Mouse (Mus musculus) hindbrain, embryonic 10.5 days (tissue): ENCODE measurements at regions not wholly inside any gene's neighbourhood (a gene's known extent, or its start where the extent isn't known, plus 50 kb on each side); places are given as distances from the start of the nearest gene placed in this dataset.
"Not testable (repeated sequence)": the region's sequence is repeated elsewhere in the genome, so short reads cannot be mapped to it uniquely, and the experiment has no call there.

ENCODE experiments used
- DNase-seq: peaks from one replicate; pipeline ENCODE4 v3.0.0-alpha.2; 2017; ENCODE audit warnings: low spot score
- H3K27ac ChIP-seq: fragments of 300-500 bp; sonication (generic); 2 replicates; pipeline ENCODE4 v1.5.1; 2016; ENCODE audit warnings: mild to moderate bottlenecking, moderate library complexity
- H3K27me3 ChIP-seq: fragments of 300-500 bp; sonication (generic); 2 replicates; pipeline ENCODE4 v1.6.1; 2016; ENCODE audit warnings: mild to moderate bottlenecking; ENCODE audit not compliant: poor library complexity, insufficient read depth, severe bottlenecking
- H3K36me3 ChIP-seq: fragments of 300-500 bp; sonication (generic); 2 replicates; pipeline ENCODE4 v1.6.1; 2016; ENCODE audit warnings: mild to moderate bottlenecking, moderate library complexity
- H3K4me1 ChIP-seq: fragments of 300-500 bp; sonication (generic); replicated peaks from 2 replicates; pipeline ENCODE4 v1.6.1; 2016; ENCODE audit warnings: mild to moderate bottlenecking
- H3K4me3 ChIP-seq: fragments of 300-500 bp; sonication (generic); 2 replicates; pipeline ENCODE4 v1.5.1; 2016; ENCODE audit warnings: mild to moderate bottlenecking, moderate library complexity
- H3K9me3 ChIP-seq: fragments of 300-500 bp; sonication (generic); 2 replicates; pipeline ENCODE4 v1.6.1; 2016; ENCODE audit warnings: mild to moderate bottlenecking, moderate library complexity
- WGBS: fragments of 180-500 bp; shearing (Covaris S2); methylation state at CpG from one replicate; pipeline ENCODE4 v1.1.7; 2016; 5-methylcytosine and 5-hydroxymethylcytosine counted together

DNA sequence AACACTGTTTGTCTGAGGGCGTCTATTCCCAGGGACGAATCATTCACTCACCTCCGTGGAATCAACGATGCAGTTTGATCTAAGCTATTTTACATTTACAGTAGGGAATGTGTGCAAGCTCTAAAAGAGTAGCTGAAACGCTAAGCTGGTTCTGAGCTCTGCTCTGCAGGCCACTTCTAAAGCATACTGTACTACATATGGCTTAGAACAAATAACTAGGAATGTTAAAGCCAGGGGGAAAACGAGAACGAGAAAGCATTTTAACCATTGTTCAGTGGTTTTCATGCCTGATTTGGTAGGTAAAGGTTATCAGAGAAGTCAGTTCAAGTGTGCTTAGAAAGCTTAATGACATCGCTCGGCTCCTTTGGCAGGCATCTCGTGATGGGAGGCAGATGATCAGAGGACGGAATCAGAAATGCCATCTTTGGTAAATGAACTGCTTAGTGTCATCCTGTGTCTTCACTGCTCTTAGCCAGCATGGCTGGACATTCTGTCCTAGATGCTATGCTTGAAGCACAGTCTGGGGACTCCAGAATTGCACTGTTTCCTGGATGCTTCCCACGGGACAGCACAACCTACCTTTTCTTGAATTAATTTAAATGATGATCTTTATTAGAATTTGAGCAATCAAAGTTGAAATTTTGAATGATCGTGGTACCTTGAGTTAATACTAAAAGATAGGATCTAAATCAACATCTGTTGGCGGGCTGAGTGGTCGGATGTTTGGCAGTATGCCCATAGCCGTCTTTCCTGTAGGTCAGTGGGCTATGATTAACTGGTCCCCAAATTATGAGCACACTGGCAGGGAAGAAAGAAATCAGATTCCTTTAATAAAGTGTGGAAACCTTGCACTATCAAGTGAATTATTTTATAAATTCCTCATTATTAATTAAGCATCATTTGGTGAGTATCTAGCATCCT lies 495.2 kb downstream of the Hace1 start:
- no peak overlapping the region for H3K4me3 ChIP-seq
- DNase-seq = no peak
- H3K36me3 ChIP-seq = no peaks in the 10 kb centered on the region
- H3K27me3 ChIP-seq = no peaks in the 10 kb centered on the region
- WGBS = 83% methylated on average over 16 of the region's 16 CpGs
- peak overlapping the region; percentile 12; the same call in 1 of the 2 replicates for H3K27ac ChIP-seq
- H3K9me3 ChIP-seq = no peaks in the 10 kb centered on the region
- H3K4me1 ChIP-seq = peaks cover 31% of the 10 kb centered on the region

DNA sequence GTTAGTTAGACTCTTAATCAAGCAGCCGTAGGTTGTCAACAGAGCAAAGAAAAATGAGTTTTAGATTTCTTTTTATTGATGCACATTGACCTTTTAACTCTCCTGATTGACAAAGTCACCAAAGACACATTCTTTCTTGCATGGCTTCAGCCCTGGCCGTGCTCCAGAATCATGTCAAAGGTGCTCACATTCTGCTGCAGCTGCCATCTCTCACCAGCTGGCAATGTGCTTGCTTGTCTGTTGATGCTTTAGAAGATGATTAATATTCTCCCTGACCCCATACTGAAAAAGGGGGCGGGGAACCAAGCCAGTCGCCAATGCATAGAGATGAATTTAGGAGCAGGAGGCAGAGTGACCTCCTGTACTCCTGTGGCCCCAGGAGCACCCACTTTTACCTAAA lies 510.1 kb downstream of the Hace1 start:
- Histone ChIP-seq H3K4me3 (no peak overlapping the region), H3K36me3 (no peaks in the 10 kb centered on the region), H3K27me3 (no peaks in the 10 kb centered on the region), H3K27ac (no peak overlapping the region), H3K4me1 (0 out of 2 replicates have a peak, but pooled peaks cover 8% of the 10 kb centered on the region), H3K9me3 (no peaks in the 10 kb centered on the region)
- peak; percentile 58 for DNase-seq
- WGBS = 42% methylated on average over 4 of the region's 4 CpGs

- H3K9me3 ChIP-seq = no peaks in the 10 kb centered on the region
- DNase-seq = no peak
- no peak overlapping the region for H3K27ac ChIP-seq
- no peaks in the 10 kb centered on the region for H3K36me3 ChIP-seq
- no peaks in the 10 kb centered on the region for H3K4me1 ChIP-seq
- no peak overlapping the region for H3K4me3 ChIP-seq
- H3K27me3 ChIP-seq = no peaks in the 10 kb centered on the region
Measured at GRCm38 (mm10) chr10:46100837-46101236, 523.2 kb downstream of the Hace1 start.

- Histone ChIP-seq H3K27ac (no peak overlapping the region), H3K36me3 (no peaks in the 10 kb centered on the region), H3K27me3 (no peaks in the 10 kb centered on the region), H3K4me3 (no peak overlapping the region), H3K4me1 (no peaks in the 10 kb centered on the region), H3K9me3 (no peaks in the 10 kb centered on the region)
- WGBS = 68% methylated on average over 4 of the region's 4 CpGs
- DNase-seq = no peak
Measured at GRCm38 (mm10) chr10:46108810-46109209, 531.2 kb downstream of the Hace1 start.

DNA sequence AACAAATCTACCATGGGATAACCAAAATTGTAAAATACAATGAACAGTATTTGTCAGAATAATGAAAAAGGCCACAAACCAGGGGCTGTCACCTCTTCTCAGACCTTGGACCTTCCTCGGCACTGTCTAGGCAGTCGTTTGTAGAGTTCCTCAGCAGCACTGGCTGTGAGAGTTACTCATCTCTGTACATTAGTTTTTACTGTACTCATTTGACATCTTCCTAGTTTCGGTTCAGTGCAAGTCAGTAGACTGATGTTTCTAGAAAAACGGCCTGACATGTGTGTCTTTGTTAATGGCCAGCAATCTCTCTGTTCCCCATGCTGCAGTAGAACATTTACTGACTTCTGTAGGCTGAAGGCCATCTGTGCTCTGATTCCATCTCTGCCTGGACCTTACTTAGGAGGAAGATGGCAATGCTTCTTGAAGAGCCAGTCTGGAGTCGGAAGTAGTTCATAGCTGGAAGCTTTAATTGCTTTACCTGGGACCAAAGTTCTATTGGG lies 537.1 kb downstream of the Hace1 start:
- no peaks in the 10 kb centered on the region for H3K36me3 ChIP-seq
- WGBS = 89% methylated on average over 5 of the region's 5 CpGs
- no peak overlapping the region for H3K4me3 ChIP-seq
- H3K9me3 ChIP-seq = no peaks in the 10 kb centered on the region
- H3K27ac ChIP-seq = no peak overlapping the region
- DNase-seq = no peak
- H3K4me1 ChIP-seq = no peaks in the 10 kb centered on the region
- no peaks in the 10 kb centered on the region for H3K27me3 ChIP-seq

DNA sequence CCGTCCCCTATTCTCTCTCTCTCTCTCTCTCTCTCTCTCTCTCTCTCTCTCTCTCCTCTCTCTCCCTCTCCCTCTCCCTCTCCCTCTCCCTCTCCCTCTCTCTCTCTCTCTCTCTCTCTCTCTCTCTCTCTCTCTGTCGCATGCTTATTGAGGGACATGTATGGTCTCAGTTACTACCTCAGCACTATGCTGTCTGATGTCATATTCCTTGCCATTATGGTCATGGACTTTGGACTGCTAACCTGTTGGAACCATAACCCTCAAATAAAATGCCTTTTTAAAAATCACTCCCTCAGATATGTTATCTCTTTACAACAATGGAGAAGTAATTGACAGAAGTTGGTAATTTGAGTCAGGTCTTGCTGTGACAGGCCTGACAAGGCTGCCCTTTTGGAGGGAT lies 544.8 kb downstream of the Hace1 start:
- H3K4me3 ChIP-seq, H3K36me3 ChIP-seq, H3K9me3 ChIP-seq, H3K4me1 ChIP-seq, H3K27me3 ChIP-seq, H3K27ac ChIP-seq, DNase-seq: not testable (repeated sequence)
- 89% methylated on average over 2 of the region's 2 CpGs for WGBS

- H3K4me3 ChIP-seq = no peak overlapping the region
- DNase-seq = no peak
- H3K36me3 ChIP-seq = no peaks in the 10 kb centered on the region
- H3K27ac ChIP-seq = no peak overlapping the region
- H3K4me1 ChIP-seq = no peaks in the 10 kb centered on the region
- H3K27me3 ChIP-seq = no peaks in the 10 kb centered on the region
- no peaks in the 10 kb centered on the region for H3K9me3 ChIP-seq
Measured at GRCm38 (mm10) chr10:46123795-46124194, 546.2 kb downstream of the Hace1 start.

GRCm38 (mm10) chr10:46135120-46135748 lies 557.6 kb downstream of the Hace1 start:
- no peaks in the 10 kb centered on the region for H3K36me3 ChIP-seq
- no peaks in the 10 kb centered on the region for H3K27me3 ChIP-seq
- H3K4me3 ChIP-seq = no peak overlapping the region
- WGBS = 83% methylated on average over 2 of the region's 2 CpGs
- H3K27ac ChIP-seq = no peak overlapping the region
- DNase-seq = no peak
- H3K9me3 ChIP-seq = no peaks in the 10 kb centered on the region
- no peaks in the 10 kb centered on the region for H3K4me1 ChIP-seq

DNA sequence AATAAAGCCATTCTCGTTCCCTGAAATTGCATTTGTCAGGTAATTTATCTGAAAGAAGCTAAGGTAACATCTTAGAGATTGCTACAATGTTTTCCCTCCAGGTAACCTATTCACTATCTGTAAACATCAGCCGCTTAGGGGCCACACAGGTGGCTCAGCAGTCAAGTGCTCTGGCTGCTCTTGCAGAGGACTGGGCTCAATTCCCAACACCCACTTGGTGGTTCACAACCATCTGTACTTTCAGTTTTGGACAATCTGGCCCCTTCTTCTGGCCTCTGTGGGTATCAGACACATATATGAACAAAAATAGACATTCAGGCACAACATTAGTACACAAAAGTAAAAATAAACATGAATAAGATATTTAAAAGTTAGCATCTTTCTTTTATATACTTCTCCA lies 596.4 kb downstream of the Hace1 start:
- no peak overlapping the region for H3K4me3 ChIP-seq
- no peaks in the 10 kb centered on the region for H3K9me3 ChIP-seq
- no peaks in the 10 kb centered on the region for H3K36me3 ChIP-seq
- H3K4me1 ChIP-seq = no peaks in the 10 kb centered on the region
- no peaks in the 10 kb centered on the region for H3K27me3 ChIP-seq
- DNase-seq = no peak
- H3K27ac ChIP-seq = no peak overlapping the region
- 82% methylated on average over 2 of the region's 2 CpGs for WGBS

- Histone ChIP-seq H3K4me1 (no peaks in the 10 kb centered on the region), H3K27me3 (no peaks in the 10 kb centered on the region), H3K4me3 (no peak overlapping the region), H3K27ac (no peak overlapping the region), H3K36me3 (no peaks in the 10 kb centered on the region), H3K9me3 (no peaks in the 10 kb centered on the region)
- DNase-seq = no peak
- 77% methylated on average over 4 of the region's 4 CpGs for WGBS
Measured at GRCm38 (mm10) chr10:46185763-46186458, 608.3 kb downstream of the Hace1 start.

DNA sequence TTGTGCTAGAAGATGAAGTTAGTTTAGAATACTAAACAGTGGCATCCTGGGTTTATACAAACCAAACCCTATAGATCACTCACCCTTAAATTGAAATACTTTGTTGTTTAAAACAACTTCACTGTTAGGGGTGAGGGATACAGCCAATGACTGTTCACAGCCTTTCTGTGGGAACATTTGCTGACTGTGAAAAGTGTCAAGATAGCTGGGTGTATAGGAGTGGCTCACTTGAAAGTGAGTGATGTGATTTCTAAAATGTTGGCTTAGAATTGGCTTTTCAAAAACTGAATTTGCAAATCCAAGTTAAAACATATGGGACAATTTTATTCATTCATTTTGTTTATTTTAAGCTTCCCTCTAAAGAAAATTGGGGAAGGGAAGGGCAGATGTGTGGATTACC lies 616.5 kb downstream of the Hace1 start:
- Histone ChIP-seq H3K4me1 (no peaks in the 10 kb centered on the region), H3K9me3 (no peaks in the 10 kb centered on the region), H3K27me3 (no peaks in the 10 kb centered on the region), H3K4me3 (no peak overlapping the region), H3K27ac (no peak overlapping the region), H3K36me3 (no peaks in the 10 kb centered on the region)
- DNase-seq = no peak

DNA sequence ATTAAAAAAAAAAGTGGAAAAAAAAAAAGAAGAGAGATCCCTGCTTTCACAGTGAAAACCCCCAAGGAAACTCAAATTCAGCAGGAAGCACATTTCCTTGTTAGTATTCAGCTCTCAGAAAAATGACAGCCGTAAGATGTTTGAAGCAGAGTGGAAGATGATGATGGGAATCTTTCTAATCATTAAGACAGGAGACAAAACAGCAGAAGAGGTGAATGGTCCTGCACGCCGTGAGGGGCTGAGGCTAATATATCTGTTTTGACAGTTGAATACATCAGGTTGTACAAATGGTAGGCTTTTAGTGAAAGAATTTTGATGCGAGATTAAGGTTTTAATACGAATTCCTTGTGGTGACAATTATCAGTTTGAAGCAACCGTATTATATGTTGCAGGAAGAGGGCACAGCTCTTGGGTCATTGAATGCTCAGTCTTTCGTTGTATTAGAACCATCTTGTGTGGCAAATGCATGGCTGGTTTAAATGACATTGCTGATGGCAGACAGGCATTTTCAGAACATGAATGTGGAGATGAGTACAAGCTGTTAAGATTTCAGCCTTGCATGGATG lies 649.3 kb downstream of the Hace1 start:
- no peaks in the 10 kb centered on the region for H3K36me3 ChIP-seq
- no peaks in the 10 kb centered on the region for H3K27me3 ChIP-seq
- H3K9me3 ChIP-seq = no peaks in the 10 kb centered on the region
- H3K4me1 ChIP-seq = peaks cover 5% of the 10 kb centered on the region; the same call in 1 of the 2 replicates
- 76% methylated on average over 7 of the region's 7 CpGs for WGBS
- DNase-seq = no peak
- H3K27ac ChIP-seq = no peak overlapping the region
- H3K4me3 ChIP-seq = no peak overlapping the region

DNA sequence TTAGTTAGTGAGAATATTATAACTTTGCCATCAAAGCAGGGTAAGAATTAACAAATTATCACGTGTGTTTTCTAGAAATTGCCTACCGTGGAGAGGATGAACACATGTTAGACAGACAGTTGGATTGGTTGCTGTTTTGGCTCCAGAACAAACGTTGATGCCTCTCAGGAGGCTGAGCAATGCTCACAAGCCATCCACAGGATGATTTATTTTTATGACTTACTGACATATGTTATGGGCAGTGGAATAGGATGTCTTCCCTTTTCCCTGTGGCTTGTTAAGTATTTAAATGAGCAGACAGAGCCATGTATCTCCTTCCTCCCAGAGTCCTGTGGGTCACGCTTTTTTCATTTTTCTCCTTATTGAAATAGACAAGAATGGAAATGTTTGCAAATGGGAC lies 652.0 kb downstream of the Hace1 start:
- no peak for DNase-seq
- Histone ChIP-seq H3K36me3 (no peaks in the 10 kb centered on the region), H3K4me3 (no peak overlapping the region), H3K4me1 (no peaks in the 10 kb centered on the region), H3K9me3 (no peaks in the 10 kb centered on the region), H3K27me3 (no peaks in the 10 kb centered on the region), H3K27ac (no peak overlapping the region)
- 80% methylated on average over 4 of the region's 4 CpGs for WGBS
